Mouse (Mus musculus) neural tube, embryonic 13.5 days (tissue): Measurements from ENCODE around the gene Spty2d1. TPM values are rescaled to one million over a fixed set of nuclear protein-coding genes. Genes with fewer than 3 reads are reported as not detected.
"Not testable (repeated sequence)": the region's sequence is repeated elsewhere in the genome, so short reads cannot be mapped to it uniquely, and the experiment has no call there.

Experiments used
- ATAC-seq: fragments of 200-750 bp; cut with Nextera tagmentation; 2 replicates; pipeline ENCODE4 v1.8.0; 2017; ENCODE audit warnings: low read depth, mild to moderate bottlenecking, moderate TSS enrichment, moderate library complexity
- H3K27ac ChIP-seq: fragments of 300-500 bp; sonication (generic); replicated peaks from 2 replicates; pipeline ENCODE4 v1.5.1; 2015; ENCODE audit warnings: moderate library complexity, mild to moderate bottlenecking, inconsistent platforms
- H3K27me3 ChIP-seq: fragments of 300-500 bp; sonication (generic); 2 replicates; pipeline ENCODE4 v1.6.1; 2015; ENCODE audit warnings: mild to moderate bottlenecking, inconsistent platforms
- H3K36me3 ChIP-seq: fragments of 300-500 bp; sonication (generic); 2 replicates; pipeline ENCODE4 v1.6.1; 2015; ENCODE audit warnings: mild to moderate bottlenecking, inconsistent platforms
- H3K4me1 ChIP-seq: fragments of 300-500 bp; sonication (generic); replicated peaks from 2 replicates; pipeline ENCODE4 v1.6.1; 2015; ENCODE audit warnings: inconsistent platforms
- H3K4me2 ChIP-seq: fragments of 300-500 bp; sonication (generic); 2 replicates; pipeline ENCODE4 v1.6.1; 2015; ENCODE audit warnings: inconsistent platforms, mild to moderate bottlenecking, moderate library complexity
- H3K4me3 ChIP-seq: fragments of 300-500 bp; sonication (generic); 2 replicates; pipeline ENCODE4 v1.5.1; 2015; ENCODE audit warnings: mild to moderate bottlenecking, inconsistent platforms
- H3K9ac ChIP-seq: fragments of 300-500 bp; sonication (generic); 2 replicates; pipeline ENCODE4 v1.6.1; 2015; ENCODE audit warnings: moderate library complexity, mild to moderate bottlenecking, inconsistent platforms
- H3K9me3 ChIP-seq: fragments of 300-500 bp; sonication (generic); 2 replicates; pipeline ENCODE4 v1.6.1; 2016; ENCODE audit warnings: inconsistent platforms
- WGBS: fragments of 180-500 bp; shearing (Covaris S2); methylation state at CpG from one replicate; pipeline ENCODE4 v1.1.7; 2015; 5-methylcytosine and 5-hydroxymethylcytosine counted together
- polyA plus RNA-seq: library from polyadenylated mRNA; unstranded; fragments of >200 nt; fragmentation: Nextera tagmentation; extraction: Ambion mirVana; gene quantifications from 2 replicates; pipeline ENCODE4 v1.2.1, GENCODE M21; 2015

The Spty2d1 gene
- polyA plus RNA-seq, 1 experiment from 2014 or later = 8.3 TPM

GRCm38 (mm10) chr7:47041706-47042105 is 33.5 kb upstream of the Spty2d1 start:
- ATAC-seq = no peak
- no peaks in the 10 kb centered on the region for H3K36me3 ChIP-seq
- no peaks in the 10 kb centered on the region for H3K9me3 ChIP-seq
- H3K4me1 ChIP-seq = peaks cover 7% of the 10 kb centered on the region
- 94% methylated on average over 3 of the region's 3 CpGs for WGBS
- no peak overlapping the region for H3K27ac ChIP-seq
- no peak overlapping the region for H3K4me2 ChIP-seq
- H3K27me3 ChIP-seq = no peaks in the 10 kb centered on the region
- no peak overlapping the region for H3K9ac ChIP-seq
- H3K4me3 ChIP-seq = no peak overlapping the region

- no peaks in the 10 kb centered on the region for H3K27me3 ChIP-seq
- no peak overlapping the region for H3K9ac ChIP-seq
- 81% methylated on average over 8 of the region's 8 CpGs for WGBS
- no peaks in the 10 kb centered on the region for H3K36me3 ChIP-seq
- no peak overlapping the region for H3K4me3 ChIP-seq
- no peak for ATAC-seq
- H3K27ac ChIP-seq = no peak overlapping the region
- H3K4me2 ChIP-seq = no peak overlapping the region
- H3K4me1 ChIP-seq = no peaks in the 10 kb centered on the region
- H3K9me3 ChIP-seq = no peaks in the 10 kb centered on the region
These were observed 27.2 kb upstream of the Spty2d1 start for GRCm38 (mm10) chr7:47035426-47035825.

- Histone ChIP-seq H3K9me3 (no peaks in the 10 kb centered on the region), H3K27me3 (no peaks in the 10 kb centered on the region), H3K4me1 (no peaks in the 10 kb centered on the region), H3K4me2 (no peak overlapping the region), H3K27ac (no peak overlapping the region), H3K36me3 (no peaks in the 10 kb centered on the region), H3K4me3 (no peak overlapping the region), H3K9ac (no peak overlapping the region)
- WGBS = 88% methylated on average over 4 of the region's 4 CpGs
- ATAC-seq = no peak
These were observed 26.7 kb upstream of the Spty2d1 start for GRCm38 (mm10) chr7:47034785-47035384.

GRCm38 (mm10) chr7:47031371-47031770 is 23.2 kb upstream of the Spty2d1 start:
- no peak for ATAC-seq
- H3K36me3 ChIP-seq = no peaks in the 10 kb centered on the region
- WGBS = 85% methylated on average over 4 of the region's 4 CpGs
- H3K9me3 ChIP-seq = no peaks in the 10 kb centered on the region
- H3K4me1 ChIP-seq = no peaks in the 10 kb centered on the region
- no peaks in the 10 kb centered on the region for H3K27me3 ChIP-seq
- H3K4me2 ChIP-seq = no peak overlapping the region
- no peak overlapping the region for H3K9ac ChIP-seq
- H3K4me3 ChIP-seq = no peak overlapping the region
- no peak overlapping the region for H3K27ac ChIP-seq

- H3K9ac ChIP-seq = no peak overlapping the region
These were observed 22.4 kb upstream of the Spty2d1 start for GRCm38 (mm10) chr7:47030517-47031193.

GRCm38 (mm10) chr7:47027520-47027919 is 19.3 kb upstream of the Spty2d1 start:
- Histone ChIP-seq H3K4me2 (no peak overlapping the region), H3K9ac (no peak overlapping the region), H3K27me3 (no peaks in the 10 kb centered on the region), H3K27ac (no peak overlapping the region), H3K4me1 (no peaks in the 10 kb centered on the region), H3K9me3 (no peaks in the 10 kb centered on the region), H3K4me3 (no peak overlapping the region), H3K36me3 (no peaks in the 10 kb centered on the region)
- no peak for ATAC-seq
- 97% methylated on average over 1 of the region's 1 CpGs for WGBS

More at GRCm38 (mm10) chr7:47030517-47031193, 22.4 kb upstream of the Spty2d1 start:
- no peak overlapping the region for H3K4me2 ChIP-seq
- H3K9me3 ChIP-seq = no peaks in the 10 kb centered on the region
- no peak for ATAC-seq
- 75% methylated on average over 9 of the region's 9 CpGs for WGBS
- H3K36me3 ChIP-seq = no peaks in the 10 kb centered on the region
- H3K27ac ChIP-seq = no peak overlapping the region
- no peaks in the 10 kb centered on the region for H3K27me3 ChIP-seq
- H3K4me1 ChIP-seq = no peaks in the 10 kb centered on the region
- H3K4me3 ChIP-seq = no peak overlapping the region

- not testable (repeated sequence) for H3K4me3 ChIP-seq
- 89% methylated on average over 3 of the region's 3 CpGs for WGBS
These were observed 18.7 kb upstream of the Spty2d1 start for GRCm38 (mm10) chr7:47026899-47027298.

GRCm38 (mm10) chr7:47025429-47025828 is 17.2 kb upstream of the Spty2d1 start:
- H3K4me1 ChIP-seq = no peaks in the 10 kb centered on the region
- WGBS = 77% methylated on average over 9 of the region's 9 CpGs
- H3K9ac ChIP-seq = no peak overlapping the region
- no peak for ATAC-seq
- H3K4me3 ChIP-seq = no peak overlapping the region
- no peaks in the 10 kb centered on the region for H3K36me3 ChIP-seq
- H3K4me2 ChIP-seq = no peak overlapping the region
- 0 out of 2 replicates have a peak, but pooled peaks cover 8% of the 10 kb centered on the region for H3K27me3 ChIP-seq
- H3K9me3 ChIP-seq = no peaks in the 10 kb centered on the region
- no peak overlapping the region for H3K27ac ChIP-seq

More at GRCm38 (mm10) chr7:47026899-47027298, 18.7 kb upstream of the Spty2d1 start:
- not testable (repeated sequence) for H3K4me2 ChIP-seq, H3K36me3 ChIP-seq, H3K9ac ChIP-seq, H3K4me1 ChIP-seq, H3K9me3 ChIP-seq, H3K27ac ChIP-seq, H3K27me3 ChIP-seq, ATAC-seq

GRCm38 (mm10) chr7:47024454-47024853 is 16.2 kb upstream of the Spty2d1 start:
- H3K9me3 ChIP-seq = no peaks in the 10 kb centered on the region
- no peaks in the 10 kb centered on the region for H3K36me3 ChIP-seq
- ATAC-seq = no peak
- no peak overlapping the region for H3K27ac ChIP-seq
- WGBS = 92% methylated on average over 7 of the region's 7 CpGs
- no peak overlapping the region for H3K4me3 ChIP-seq
- H3K27me3 ChIP-seq = 0 out of 2 replicates have a peak, but pooled peaks cover 9% of the 10 kb centered on the region
- no peaks in the 10 kb centered on the region for H3K4me1 ChIP-seq
- no peak overlapping the region for H3K4me2 ChIP-seq
- H3K9ac ChIP-seq = no peak overlapping the region

- no peak overlapping the region for H3K9ac ChIP-seq
- H3K9me3 ChIP-seq = no peaks in the 10 kb centered on the region
- ATAC-seq = no peak
- no peaks in the 10 kb centered on the region for H3K36me3 ChIP-seq
- no peak overlapping the region for H3K4me3 ChIP-seq
- H3K27ac ChIP-seq = no peak overlapping the region
- WGBS = 24% methylated on average over 6 of the region's 6 CpGs
- H3K27me3 ChIP-seq = 0 out of 2 replicates have a peak, but pooled peaks cover 9% of the 10 kb centered on the region
- H3K4me2 ChIP-seq = no peak overlapping the region
- no peaks in the 10 kb centered on the region for H3K4me1 ChIP-seq
These were observed 15.3 kb upstream of the Spty2d1 start for GRCm38 (mm10) chr7:47023530-47023929.

- H3K9ac ChIP-seq = no peak overlapping the region
- 56% methylated on average over 8 of the region's 8 CpGs for WGBS
- H3K4me3 ChIP-seq = no peak overlapping the region
- H3K27ac ChIP-seq = no peak overlapping the region
- no peaks in the 10 kb centered on the region for H3K9me3 ChIP-seq
- no peaks in the 10 kb centered on the region for H3K36me3 ChIP-seq
- H3K4me1 ChIP-seq = no peaks in the 10 kb centered on the region
- no peak overlapping the region for H3K4me2 ChIP-seq
- H3K27me3 ChIP-seq = 0 out of 2 replicates have a peak, but pooled peaks cover 9% of the 10 kb centered on the region
- ATAC-seq = no peak
These were observed 14.3 kb upstream of the Spty2d1 start for GRCm38 (mm10) chr7:47022482-47022881.

- H3K27ac ChIP-seq = no peak overlapping the region
- H3K9me3 ChIP-seq = no peaks in the 10 kb centered on the region
- no peak overlapping the region for H3K4me2 ChIP-seq
- H3K4me1 ChIP-seq = no peaks in the 10 kb centered on the region
- no peak overlapping the region for H3K9ac ChIP-seq
- H3K36me3 ChIP-seq = no peaks in the 10 kb centered on the region
- no peak; the same call in 1 of the 2 replicates for ATAC-seq
- WGBS = 13% methylated on average over 8 of the region's 8 CpGs
- H3K27me3 ChIP-seq = 0 out of 2 replicates have a peak, but pooled peaks cover 9% of the 10 kb centered on the region
- no peak overlapping the region for H3K4me3 ChIP-seq
These were observed 12.7 kb upstream of the Spty2d1 start for GRCm38 (mm10) chr7:47020956-47021355.
